Mouse (Mus musculus) heart, embryonic 10.5 days (tissue): ENCODE measurements around the gene Lsamp. TPM values are rescaled to one million over a fixed set of nuclear protein-coding genes. Genes with fewer than 3 reads are reported as not detected.

ENCODE experiments used
- DNase-seq: peaks from one replicate; pipeline ENCODE4 v3.0.0-alpha.2; 2017; ENCODE audit warnings: low spot score
- H3K27ac ChIP-seq: fragments of 300-500 bp; sonication (generic); 2 replicates; pipeline ENCODE4 v1.5.1; 2016; ENCODE audit warnings: mild to moderate bottlenecking
- H3K27me3 ChIP-seq: fragments of 300-500 bp; sonication (generic); 2 replicates; pipeline ENCODE4 v1.6.1; 2016; ENCODE audit warnings: mild to moderate bottlenecking; ENCODE audit not compliant: poor library complexity, insufficient read depth, severe bottlenecking
- H3K36me3 ChIP-seq: fragments of 300-500 bp; sonication (generic); 2 replicates; pipeline ENCODE4 v1.6.1; 2016; ENCODE audit warnings: mild to moderate bottlenecking, moderate library complexity
- H3K4me1 ChIP-seq: fragments of 300-500 bp; sonication (generic); 2 replicates; pipeline ENCODE4 v1.6.1; 2016; ENCODE audit warnings: mild to moderate bottlenecking
- H3K4me3 ChIP-seq: fragments of 300-500 bp; sonication (generic); 2 replicates; pipeline ENCODE4 v1.5.1; 2016; ENCODE audit warnings: mild to moderate bottlenecking, moderate library complexity
- H3K9me3 ChIP-seq: fragments of 300-500 bp; sonication (generic); 2 replicates; pipeline ENCODE4 v1.6.1; 2016; ENCODE audit warnings: mild to moderate bottlenecking, moderate library complexity
- WGBS: fragments of 180-500 bp; shearing (Covaris S2); methylation state at CpG from one replicate; pipeline ENCODE4 v1.1.7; 2016; 5-methylcytosine and 5-hydroxymethylcytosine counted together
- polyA plus RNA-seq: library from polyadenylated mRNA; unstranded; fragments of >200 nt; fragmentation: Nextera tagmentation; extraction: Ambion mirVana; gene quantifications from 2 replicates; pipeline ENCODE4 v1.2.1, GENCODE M21; 2016

The Lsamp gene
- polyA plus RNA-seq, result 0.63 and 2.1 TPM in 2 replicates

DNA sequence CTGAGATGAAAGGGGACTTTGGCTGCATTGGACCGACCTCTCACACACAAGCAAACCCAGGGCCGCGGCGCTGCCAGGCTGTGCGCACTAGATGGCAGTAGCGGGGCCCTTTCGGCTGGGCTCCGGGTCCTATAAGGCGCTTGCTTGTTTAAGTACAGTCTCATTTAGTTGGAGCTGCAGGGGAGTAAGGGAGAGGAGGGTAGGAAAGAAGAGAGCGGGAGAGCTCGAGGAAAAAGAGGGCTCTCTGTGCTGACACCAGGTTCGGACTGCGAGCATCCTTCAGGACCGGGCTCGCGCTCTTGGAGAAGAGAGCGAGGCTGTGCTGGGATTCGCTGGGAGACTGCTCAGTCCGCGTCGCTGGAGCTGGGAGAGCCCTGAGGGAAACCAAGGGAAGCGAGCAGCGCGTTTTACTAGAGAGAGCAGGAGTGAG is at the start of gene Lsamp:
Gene Lsamp, plus strand, starts transcription at position 157 of the 430 bp plus-strand sequence.
- no peaks in the 10 kb centered on the region for H3K36me3 ChIP-seq
- peak within 1 kb of the TSS; percentile 66 for H3K4me3 ChIP-seq
- no peak within 1 kb of the TSS for H3K27ac ChIP-seq
- no peaks in the 10 kb centered on the region for H3K9me3 ChIP-seq
- WGBS, result under 1% methylated on average over 24 of the region's 24 CpGs
- peaks cover 4% of the 10 kb centered on the region; the same call in 1 of the 2 replicates for H3K27me3 ChIP-seq
- DNase-seq, result peak; percentile 81
- peaks cover 6% of the 10 kb centered on the region; the same call in 1 of the 2 replicates for H3K4me1 ChIP-seq

DNA sequence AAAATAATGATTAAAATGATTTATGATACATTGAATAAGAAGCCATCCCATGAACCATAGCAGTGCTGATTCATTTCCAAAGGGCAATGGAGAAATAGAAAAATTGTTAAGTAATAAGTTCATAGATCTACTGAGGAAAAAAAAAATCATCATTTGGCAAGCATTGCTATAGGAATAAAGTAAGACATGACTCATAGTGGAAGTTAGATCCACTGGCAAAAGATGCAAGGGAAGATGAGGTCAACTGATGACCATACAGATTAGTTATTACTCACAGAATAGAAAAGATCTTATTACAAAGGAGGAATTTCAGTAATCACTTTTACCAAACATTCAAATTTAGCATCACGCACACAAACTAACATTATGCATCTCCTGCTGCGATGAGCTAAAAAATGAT is 26.5 kb upstream of the Lsamp start:
- DNase-seq, result no peak
- H3K36me3 ChIP-seq, result no peaks in the 10 kb centered on the region
- no peak overlapping the region for H3K4me3 ChIP-seq
- H3K9me3 ChIP-seq, result no peaks in the 10 kb centered on the region
- 90% methylated on average over 2 of the region's 2 CpGs for WGBS
- no peak overlapping the region for H3K27ac ChIP-seq
- no peaks in the 10 kb centered on the region for H3K4me1 ChIP-seq
- H3K27me3 ChIP-seq, result no peaks in the 10 kb centered on the region

DNA sequence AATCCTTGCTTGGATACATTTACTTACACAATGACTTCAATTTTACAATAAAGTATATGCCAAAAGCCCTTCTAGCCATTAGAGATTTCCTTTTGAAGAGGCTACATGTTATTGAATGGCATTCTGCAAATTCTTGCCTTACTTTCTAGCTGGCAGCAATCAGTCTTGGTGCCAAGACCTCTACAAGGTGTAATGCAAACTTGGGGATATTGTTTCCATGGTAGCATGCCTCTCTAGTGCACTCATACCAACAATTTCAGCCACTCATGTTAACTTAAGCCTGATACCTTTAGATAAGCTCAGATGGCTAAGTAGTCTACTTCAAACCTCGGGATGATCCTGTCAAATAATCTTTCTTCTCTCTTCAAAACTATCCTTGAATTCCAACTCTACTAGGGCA is 11.4 kb upstream of the Lsamp start:
- Histone ChIP-seq H3K27me3 (no peaks in the 10 kb centered on the region), H3K4me3 (no peak overlapping the region), H3K4me1 (no peaks in the 10 kb centered on the region), H3K9me3 (no peaks in the 10 kb centered on the region), H3K27ac (no peak overlapping the region), H3K36me3 (no peaks in the 10 kb centered on the region)
- WGBS, result 62% methylated on average over 1 of the region's 1 CpGs
- no peak for DNase-seq

- no peaks in the 10 kb centered on the region for H3K36me3 ChIP-seq
- WGBS, result 1% methylated on average over 28 of the region's 29 CpGs
- H3K4me3 ChIP-seq, result peak overlapping the region; percentile 66
- no peak overlapping the region for H3K27ac ChIP-seq
- DNase-seq, result peak; percentile 77
- H3K9me3 ChIP-seq, result no peaks in the 10 kb centered on the region
- peaks cover 4% of the 10 kb centered on the region; the same call in 1 of the 2 replicates for H3K27me3 ChIP-seq
- peaks cover 6% of the 10 kb centered on the region; the same call in 1 of the 2 replicates for H3K4me1 ChIP-seq
Observed at GRCm38 (mm10) chr16:39984635-39985291, 602 bp downstream of the Lsamp start.

DNA sequence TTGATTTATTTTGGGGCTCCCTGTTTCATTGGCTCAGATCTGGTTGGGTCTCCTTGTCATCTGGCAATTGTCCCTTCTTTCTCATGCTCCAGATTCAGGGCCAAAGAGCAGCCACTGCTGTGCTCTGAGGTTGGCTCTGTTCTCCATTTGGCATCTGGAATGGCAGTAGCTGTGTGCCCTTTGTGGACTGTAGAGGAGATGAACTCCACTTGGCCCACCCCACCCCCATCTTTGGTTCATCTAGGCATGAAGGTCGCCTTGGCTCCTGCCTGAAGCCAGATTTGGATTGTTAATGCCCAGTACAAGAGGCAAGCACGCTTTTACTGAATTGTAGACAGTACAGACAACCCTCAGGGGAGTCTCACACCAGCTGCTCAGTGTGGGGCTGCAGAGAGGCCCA is 4.3 kb downstream of the Lsamp start:
- Histone ChIP-seq H3K4me1 (peaks cover 6% of the 10 kb centered on the region; the same call in 1 of the 2 replicates), H3K4me3 (no peak overlapping the region), H3K27ac (no peak overlapping the region), H3K36me3 (no peaks in the 10 kb centered on the region), H3K27me3 (peaks cover 4% of the 10 kb centered on the region; the same call in 1 of the 2 replicates), H3K9me3 (no peaks in the 10 kb centered on the region)
- 58% methylated on average over 2 of the region's 2 CpGs for WGBS
- DNase-seq, result no peak

DNA sequence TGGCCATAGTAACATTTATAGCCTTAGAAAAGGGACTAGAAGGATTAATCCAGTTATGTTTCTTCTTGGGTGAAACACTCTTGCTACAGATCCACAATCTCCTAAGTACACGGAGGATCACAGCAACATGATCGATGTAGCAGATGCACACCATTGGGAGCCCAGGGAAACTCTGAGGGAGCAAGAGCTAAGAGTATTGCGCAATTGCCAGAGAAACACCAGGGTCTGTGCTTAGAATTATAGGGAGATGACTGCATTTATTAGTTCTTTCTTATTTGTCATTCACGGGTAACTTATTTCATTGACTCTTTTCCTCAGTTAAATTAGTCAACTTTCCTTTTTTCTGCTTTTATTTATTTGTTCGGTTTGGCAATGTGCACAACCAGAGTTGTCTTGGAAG is 10.7 kb downstream of the Lsamp start:
- no peaks in the 10 kb centered on the region for H3K4me1 ChIP-seq
- H3K9me3 ChIP-seq, result no peaks in the 10 kb centered on the region
- H3K36me3 ChIP-seq, result no peaks in the 10 kb centered on the region
- WGBS, result 89% methylated on average over 5 of the region's 5 CpGs
- DNase-seq, result no peak
- no peak overlapping the region for H3K4me3 ChIP-seq
- no peak overlapping the region for H3K27ac ChIP-seq
- H3K27me3 ChIP-seq, result no peaks in the 10 kb centered on the region

- no peak for DNase-seq
- 61% methylated on average over 2 of the region's 2 CpGs for WGBS
Observed at GRCm38 (mm10) chr16:40008800-40009199, 24.6 kb downstream of the Lsamp start.

DNA sequence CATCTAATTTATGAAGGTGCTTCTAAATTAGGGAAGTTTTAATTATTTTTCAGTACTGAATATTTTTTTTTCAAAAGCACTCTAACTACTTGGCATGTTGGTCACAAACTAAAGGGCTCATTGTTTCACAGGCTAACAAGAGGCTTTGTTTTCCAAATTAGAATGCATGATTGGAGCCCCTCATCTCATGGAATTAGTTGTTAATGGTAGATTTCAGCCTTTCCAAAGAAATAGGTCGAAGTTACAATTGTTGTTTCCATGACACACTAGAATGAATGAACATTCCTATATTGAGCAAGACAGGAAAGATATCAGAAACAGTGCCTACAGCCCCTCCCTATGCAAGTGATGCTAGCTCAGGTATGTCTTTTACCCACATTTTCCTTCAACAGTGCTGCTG is 26.9 kb downstream of the Lsamp start:
- no peak for DNase-seq
- Histone ChIP-seq H3K4me1 (no peaks in the 10 kb centered on the region), H3K27me3 (no peaks in the 10 kb centered on the region), H3K4me3 (no peak overlapping the region), H3K36me3 (no peaks in the 10 kb centered on the region), H3K9me3 (no peaks in the 10 kb centered on the region), H3K27ac (no peak overlapping the region)
- whole genome bisulfite sequencing, result 58% methylated on average over 1 of the region's 1 CpGs

More at GRCm38 (mm10) chr16:40008800-40009199, 24.6 kb downstream of the Lsamp start:
- Histone ChIP-seq H3K27ac (no peak overlapping the region), H3K9me3 (no peaks in the 10 kb centered on the region), H3K36me3 (no peaks in the 10 kb centered on the region), H3K27me3 (no peaks in the 10 kb centered on the region), H3K4me3 (no peak overlapping the region), H3K4me1 (no peaks in the 10 kb centered on the region)

- 76% methylated on average over 3 of the region's 3 CpGs for WGBS
- H3K4me3 ChIP-seq, result no peak overlapping the region
Observed at GRCm38 (mm10) chr16:40022611-40023010, 38.5 kb downstream of the Lsamp start.

DNA sequence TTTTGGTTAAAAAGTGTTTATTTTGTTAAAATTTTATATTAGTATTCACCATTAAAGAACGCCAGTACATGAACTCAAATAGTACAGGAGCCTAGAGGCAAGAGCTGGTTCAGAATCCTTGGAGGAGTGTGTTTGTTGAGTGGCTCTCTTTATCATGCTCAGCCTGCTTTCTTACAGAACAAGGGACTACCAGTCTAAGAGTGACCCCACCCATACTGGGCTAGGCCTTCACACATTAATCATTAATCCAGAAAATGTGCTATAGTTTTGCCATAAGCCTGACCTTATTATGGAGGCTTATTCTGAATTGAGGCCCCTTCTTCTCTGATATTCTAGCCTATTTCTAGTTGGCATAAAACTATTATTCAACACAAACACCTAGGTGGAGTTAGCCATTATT is 52.6 kb downstream of the Lsamp start:
- 78% methylated on average over 1 of the region's 1 CpGs for WGBS
- H3K36me3 ChIP-seq, result no peaks in the 10 kb centered on the region
- no peaks in the 10 kb centered on the region for H3K9me3 ChIP-seq
- no peak overlapping the region for H3K4me3 ChIP-seq
- no peak overlapping the region for H3K27ac ChIP-seq
- H3K27me3 ChIP-seq, result no peaks in the 10 kb centered on the region
- no peak for DNase-seq
- H3K4me1 ChIP-seq, result no peaks in the 10 kb centered on the region

More at GRCm38 (mm10) chr16:40022611-40023010, 38.5 kb downstream of the Lsamp start:
- no peaks in the 10 kb centered on the region for H3K27me3 ChIP-seq
- no peaks in the 10 kb centered on the region for H3K36me3 ChIP-seq
- H3K9me3 ChIP-seq, result no peaks in the 10 kb centered on the region
- no peaks in the 10 kb centered on the region for H3K4me1 ChIP-seq
- H3K27ac ChIP-seq, result no peak overlapping the region
- no peak for DNase-seq

GRCm38 (mm10) chr16:40059546-40059945 is 75.4 kb downstream of the Lsamp start:
- DNase-seq, result no peak
- WGBS, result 59% methylated on average over 2 of the region's 2 CpGs
- Histone ChIP-seq H3K4me3 (no peak overlapping the region), H3K4me1 (no peaks in the 10 kb centered on the region), H3K27me3 (no peaks in the 10 kb centered on the region), H3K36me3 (no peaks in the 10 kb centered on the region), H3K9me3 (no peaks in the 10 kb centered on the region), H3K27ac (no peak overlapping the region)

DNA sequence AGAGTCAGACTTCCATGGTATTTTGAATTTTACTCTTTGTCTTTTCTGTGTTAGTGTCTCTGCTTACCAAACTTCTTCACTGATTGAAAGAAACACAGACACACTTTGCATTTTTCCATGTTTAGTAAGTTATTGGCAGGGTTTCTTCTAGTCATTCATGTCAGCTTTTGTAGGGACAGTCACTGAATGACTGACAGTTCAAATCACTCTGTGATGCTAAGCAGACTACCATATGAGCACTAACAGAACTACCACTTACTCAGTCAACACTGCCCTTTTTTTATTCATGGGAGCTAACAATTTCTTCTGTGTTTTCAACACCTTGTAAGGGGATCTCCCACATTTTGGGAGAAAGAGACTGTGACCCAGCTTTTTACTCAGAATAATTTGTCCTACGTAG is 75.8 kb downstream of the Lsamp start:
- Histone ChIP-seq H3K27me3 (no peaks in the 10 kb centered on the region), H3K9me3 (no peaks in the 10 kb centered on the region), H3K4me3 (no peak overlapping the region), H3K36me3 (no peaks in the 10 kb centered on the region), H3K4me1 (no peaks in the 10 kb centered on the region), H3K27ac (no peak overlapping the region)
- 77% methylated on average over 1 of the region's 1 CpGs for WGBS
- no peak for DNase-seq

- Histone ChIP-seq H3K4me1 (no peaks in the 10 kb centered on the region), H3K4me3 (no peak overlapping the region), H3K9me3 (no peaks in the 10 kb centered on the region), H3K27ac (no peak overlapping the region), H3K36me3 (no peaks in the 10 kb centered on the region), H3K27me3 (no peaks in the 10 kb centered on the region)
- no peak for DNase-seq
- 47% methylated on average over 2 of the region's 2 CpGs for WGBS
Observed at GRCm38 (mm10) chr16:40060491-40060890, 76.3 kb downstream of the Lsamp start.

DNA sequence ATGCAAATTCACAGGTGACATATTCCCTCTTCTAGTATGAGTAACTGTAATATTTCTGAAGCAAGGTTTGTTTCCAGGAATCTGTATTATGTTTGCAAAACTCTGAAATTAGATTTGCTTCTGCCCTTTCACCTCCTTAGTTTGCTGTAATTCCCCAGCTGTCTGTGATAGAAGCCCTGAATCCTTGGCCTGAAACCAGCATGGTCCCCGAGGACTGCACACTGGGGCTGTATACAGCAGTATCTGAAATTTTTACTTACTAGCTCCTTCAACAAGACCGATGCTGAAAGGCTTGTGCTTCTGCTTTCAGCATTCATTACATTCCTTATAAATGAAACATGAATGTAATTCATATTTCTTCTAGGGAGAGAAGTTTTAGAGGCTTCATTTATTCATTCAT is 91.4 kb downstream of the Lsamp start:
- Histone ChIP-seq H3K4me3 (no peak overlapping the region), H3K27ac (no peak overlapping the region), H3K9me3 (no peaks in the 10 kb centered on the region), H3K4me1 (no peaks in the 10 kb centered on the region), H3K27me3 (no peaks in the 10 kb centered on the region), H3K36me3 (no peaks in the 10 kb centered on the region)
- WGBS, result 71% methylated on average over 2 of the region's 2 CpGs
- no peak for DNase-seq
